In genomic region chr16:23897486-23897885, GRCm38 (mm10) we compare ENCODE assay signal across 12 mouse cellular contexts. TPM values are rescaled to one million over a fixed set of nuclear protein-coding genes. Genes with fewer than 3 reads are reported as not detected.
DNase-seq lines count a peak whose midpoint lies in the region; ATAC-seq lines count a peak whose summit lies in the region.
"Had no signal": no experiment of that assay in that cellular context is flagged by ENCODE, and none has a peak within 500 bp of the region (broad histone marks: within the 10 kb centered on the region; RNA-seq: fewer than 3 reads in every experiment).

No protein-coding gene starts in this region.

- peaks cover 15% of the 10 kb centered on the region for H3K4me1 ChIP-seq in midbrain, embryonic 12.5 days

- H3K27ac ChIP-seq in midbrain, embryonic 12.5 days (replicated peaks): peak overlapping the region; percentile 30; the same call in 1 of the 2 replicates
- H3K27ac ChIP-seq: heart, adult 2 months had no signal

- H3K27me3 ChIP-seq in midbrain, embryonic 12.5 days: peaks cover 16% of the 10 kb centered on the region

- DNase-seq in kidney, postnatal 4 days: peak; percentile 7 to 9
- DNase-seq in kidney, postnatal 25 days: no peak
- DNase-seq in adrenal gland, adult 2 months: peak; percentile 60
- peak; percentile 15 for DNase-seq in fibroblast of lung, adult 2 months (ENCODE audit: low read depth)
- DNase-seq in urinary bladder, postnatal 14 days (ENCODE audit: low spot score): no peak
- no peak for DNase-seq in right cerebral cortex, postnatal 25 days
- DNase-seq in lung, postnatal 4 days: no peak

- ATAC-seq in midbrain, embryonic 12.5 days (ENCODE audit: low FRiP score, low read depth): no peak

- peak overlapping the region; percentile 56; the same call in 1 of the 2 replicates for H3K4me2 ChIP-seq in midbrain, embryonic 12.5 days (replicated peaks)

- H3K36me3 ChIP-seq in midbrain, embryonic 12.5 days: no peaks in the 10 kb centered on the region

- H3K9me3 ChIP-seq in midbrain, embryonic 12.5 days: no peaks in the 10 kb centered on the region

- H3K4me3 ChIP-seq in midbrain, embryonic 12.5 days: no peak overlapping the region
- H3K4me3 ChIP-seq: heart, adult 2 months had no signal

- WGBS in midbrain, embryonic 12.5 days: 63% methylated on average over 5 of the region's 5 CpGs

- H3K9ac ChIP-seq in midbrain, embryonic 12.5 days (replicated peaks): no peak overlapping the region; the same call in 1 of the 2 replicates

RNA-seq across cellular contexts. Expression of gene Sst, which starts 6.7 kb away (rescaled TPM):
- total RNA-seq in adrenal gland, adult 2 months (2021): under 1 TPM; 0.43 to 0.73 TPM
- 0.38 TPM in 1 of 2 replicates, not detected in the other for polyA plus RNA-seq in adrenal gland, adult 2 months (2012; rRNA removed)
- 65.2 and 82.0 TPM in 2 replicates for polyA plus RNA-seq in midbrain, embryonic 12.5 days (2016; fragmentation: Nextera tagmentation; extraction: Ambion mirVana)
- total RNA-seq: common myeloid progenitor, adult 5-6 weeks; heart, adult 2 months had no signal
- polyA plus RNA-seq: heart, adult 2 months; testis, adult 2 months had no signal

RNA-seq across cellular contexts. Expression of gene Rtp2, which starts 34.7 kb away (rescaled TPM):
- total RNA-seq in adrenal gland, adult 2 months (2021): not detected
- polyA plus RNA-seq in adrenal gland, adult 2 months (2012; rRNA removed): not detected in 2 replicates
- not detected in 2 replicates for polyA plus RNA-seq in midbrain, embryonic 12.5 days (2016; fragmentation: Nextera tagmentation; extraction: Ambion mirVana)
- total RNA-seq: common myeloid progenitor, adult 5-6 weeks; heart, adult 2 months had no signal
- polyA plus RNA-seq: heart, adult 2 months; limb, embryonic 11.5 days had no signal

Comparison
In these comparisons a context has a peak if more than half of its experiments do, and no peak if none do; other contexts are left out.
1. DNase-seq: peak in kidney, postnatal 4 days (2 of 2), adrenal gland, adult 2 months (single experiment) and fibroblast of lung, adult 2 months (single experiment); none in kidney, postnatal 25 days (0 of 2), urinary bladder, postnatal 14 days (single experiment), right cerebral cortex, postnatal 25 days (single experiment) and lung, postnatal 4 days (0 of 2).
2. RNA of gene Sst, which starts 6.7 kb away (polyA plus RNA-seq): 65.2 to 82.0 TPM in midbrain, embryonic 12.5 days; 0.38 TPM in adrenal gland, adult 2 months; every median in the first group is over 10 times any median in the second.